Mouse (Mus musculus): ENCODE data around the gene Pkd1. TPM values are rescaled to one million over a fixed set of nuclear protein-coding genes. Genes with fewer than 3 reads are reported as not detected.

The Pkd1 gene
- polyA plus RNA-seq, 1 experiment from 2014 or later, result 37.9 TPM

DNA sequence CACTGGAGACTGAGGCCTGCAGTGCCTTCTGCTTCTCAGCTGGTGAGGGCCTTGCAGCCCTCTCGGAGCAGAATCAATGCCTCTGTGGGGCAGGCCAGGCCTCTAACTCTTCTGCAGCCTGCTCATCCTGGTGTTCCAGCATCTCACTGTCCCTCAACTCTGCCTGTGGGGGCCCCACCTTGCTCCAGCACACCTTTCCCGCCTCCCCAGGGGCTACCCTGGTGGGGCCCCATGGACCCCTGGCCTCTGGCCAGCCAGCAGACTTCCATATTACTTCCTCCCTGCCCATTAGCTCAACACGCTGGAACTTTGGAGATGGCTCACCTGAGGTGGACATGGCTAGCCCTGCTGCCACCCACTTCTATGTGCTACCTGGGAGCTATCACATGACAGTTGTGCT lies 15.5 kb downstream of the Pkd1 start:
- H3K27ac ChIP-seq (replicated peaks; ENCODE audit: low read depth, low read length), result no peak overlapping the region
- H3K9ac ChIP-seq (ENCODE audit: low read depth, low read length), result no peak overlapping the region
- H3K27me3 ChIP-seq (replicated peaks; ENCODE audit: control insufficient read depth, insufficient read depth, low read length), result no peaks in the 10 kb centered on the region
- H3K4me2 ChIP-seq (ENCODE audit: low read depth, low read length), result no peak overlapping the region
- no peak overlapping the region for H3K4me3 ChIP-seq (ENCODE audit: low read depth, low read length)
- WGBS, result 79% methylated on average over 3 of the region's 3 CpGs
- ATAC-seq (ENCODE audit: low read depth) (no peak), DNase-seq (ENCODE audit: low spot score) (no peak)
- H3K4me1 ChIP-seq (ENCODE audit: control insufficient read depth, insufficient read depth, low read length), result peaks cover 8% of the 10 kb centered on the region; the same call in 1 of the 2 replicates
- no peaks in the 10 kb centered on the region for H3K9me3 ChIP-seq (ENCODE audit: control insufficient read depth, low read length)
- H3K36me3 ChIP-seq (ENCODE audit: control insufficient read depth, insufficient read depth, low read length), result peaks cover 51% of the 10 kb centered on the region

DNA sequence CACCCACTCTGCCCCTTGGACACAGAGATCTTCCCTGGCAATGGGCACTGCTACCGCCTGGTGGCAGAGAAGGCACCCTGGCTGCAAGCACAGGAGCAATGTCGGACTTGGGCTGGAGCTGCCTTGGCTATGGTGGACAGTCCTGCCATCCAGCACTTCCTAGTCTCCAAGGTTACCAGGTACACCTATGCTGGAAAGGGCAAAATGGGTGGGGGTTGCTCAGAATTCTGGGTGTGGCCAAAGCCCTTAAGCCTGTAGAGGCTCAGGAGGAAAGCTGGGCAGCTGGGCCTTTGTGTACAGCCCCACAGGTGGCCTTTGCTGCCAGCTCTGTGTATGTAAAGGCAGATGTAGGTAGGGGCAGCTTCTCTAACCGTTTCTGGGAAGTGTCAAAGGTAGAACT lies 16.2 kb downstream of the Pkd1 start:
- Histone ChIP-seq H3K36me3 (ENCODE audit: control insufficient read depth, insufficient read depth, low read length) (peaks cover 57% of the 10 kb centered on the region), H3K27me3 (replicated peaks; ENCODE audit: control insufficient read depth, insufficient read depth, low read length) (no peaks in the 10 kb centered on the region), H3K27ac (replicated peaks; ENCODE audit: low read depth, low read length) (no peak overlapping the region), H3K9ac (ENCODE audit: low read depth, low read length) (no peak overlapping the region), H3K4me3 (ENCODE audit: low read depth, low read length) (no peak overlapping the region), H3K4me2 (ENCODE audit: low read depth, low read length) (no peak overlapping the region), H3K4me1 (ENCODE audit: control insufficient read depth, insufficient read depth, low read length) (peaks cover 8% of the 10 kb centered on the region; the same call in 1 of the 2 replicates), H3K9me3 (ENCODE audit: control insufficient read depth, low read length) (no peaks in the 10 kb centered on the region)
- 73% methylated on average over 3 of the region's 3 CpGs for WGBS
- ATAC-seq (ENCODE audit: low read depth), result peak; percentile 28; the same call in 1 of the 2 replicates
- DNase-seq (ENCODE audit: low spot score), result no peak

- Histone ChIP-seq H3K4me3 (ENCODE audit: low read depth, low read length) (no peak overlapping the region), H3K27ac (replicated peaks; ENCODE audit: low read depth, low read length) (no peak overlapping the region), H3K9ac (ENCODE audit: low read depth, low read length) (peak overlapping the region; percentile 31; the same call in 1 of the 2 replicates), H3K4me2 (ENCODE audit: low read depth, low read length) (no peak overlapping the region), H3K4me1 (ENCODE audit: control insufficient read depth, insufficient read depth, low read length) (peaks cover 8% of the 10 kb centered on the region; the same call in 1 of the 2 replicates), H3K9me3 (ENCODE audit: control insufficient read depth, low read length) (no peaks in the 10 kb centered on the region), H3K27me3 (replicated peaks; ENCODE audit: control insufficient read depth, insufficient read depth, low read length) (no peaks in the 10 kb centered on the region), H3K36me3 (ENCODE audit: control insufficient read depth, insufficient read depth, low read length) (peaks cover 70% of the 10 kb centered on the region)
- WGBS, result 66% methylated on average over 8 of the region's 8 CpGs
- peak; percentile 64 for ATAC-seq (ENCODE audit: low read depth)
- peak; percentile 64 for DNase-seq (ENCODE audit: low spot score)
These were observed 17.6 kb downstream of the Pkd1 start for GRCm38 (mm10) chr17:24567034-24567779.

DNA sequence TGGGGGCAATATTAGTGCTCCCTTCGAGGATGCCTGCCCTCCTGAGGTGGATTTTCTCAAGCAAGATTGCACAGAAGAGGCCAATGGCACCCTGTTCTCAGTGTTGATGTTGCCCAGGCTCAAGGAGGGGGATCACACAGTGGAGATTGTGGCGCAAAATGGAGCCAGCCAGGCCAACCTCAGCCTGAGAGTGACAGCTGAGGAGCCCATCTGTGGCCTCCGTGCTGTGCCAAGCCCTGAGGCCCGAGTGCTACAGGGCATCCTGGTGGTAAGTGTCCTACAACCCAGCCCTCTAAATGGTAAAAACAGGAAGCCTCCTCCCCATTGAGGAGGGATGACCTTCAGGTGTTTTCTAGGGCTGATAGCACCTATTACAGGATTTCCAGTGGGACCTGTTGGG lies 20.2 kb downstream of the Pkd1 start:
- Histone ChIP-seq H3K4me2 (ENCODE audit: low read depth, low read length) (no peak overlapping the region), H3K27ac (replicated peaks; ENCODE audit: low read depth, low read length) (no peak overlapping the region), H3K9me3 (ENCODE audit: control insufficient read depth, low read length) (no peaks in the 10 kb centered on the region), H3K4me1 (ENCODE audit: control insufficient read depth, insufficient read depth, low read length) (peaks cover 8% of the 10 kb centered on the region; the same call in 1 of the 2 replicates), H3K27me3 (replicated peaks; ENCODE audit: control insufficient read depth, insufficient read depth, low read length) (no peaks in the 10 kb centered on the region), H3K9ac (ENCODE audit: low read depth, low read length) (no peak overlapping the region), H3K4me3 (ENCODE audit: low read depth, low read length) (no peak overlapping the region), H3K36me3 (ENCODE audit: control insufficient read depth, insufficient read depth, low read length) (peaks cover 94% of the 10 kb centered on the region)
- 94% methylated on average over 4 of the region's 4 CpGs for WGBS
- no peak for DNase-seq (ENCODE audit: low spot score)
- no peak for ATAC-seq (ENCODE audit: low read depth)

- H3K27ac ChIP-seq (replicated peaks; ENCODE audit: low read depth, low read length), result no peak overlapping the region
- no peaks in the 10 kb centered on the region for H3K27me3 ChIP-seq (replicated peaks; ENCODE audit: control insufficient read depth, insufficient read depth, low read length)
- no peak overlapping the region for H3K4me2 ChIP-seq (ENCODE audit: low read depth, low read length)
- no peak for DNase-seq (ENCODE audit: low spot score)
- no peak overlapping the region for H3K9ac ChIP-seq (ENCODE audit: low read depth, low read length)
- ATAC-seq (ENCODE audit: low read depth), result no peak
- H3K4me3 ChIP-seq (ENCODE audit: low read depth, low read length), result no peak overlapping the region
- no peaks in the 10 kb centered on the region for H3K9me3 ChIP-seq (ENCODE audit: control insufficient read depth, low read length)
- 94% methylated on average over 12 of the region's 12 CpGs for WGBS
- H3K36me3 ChIP-seq (ENCODE audit: control insufficient read depth, insufficient read depth, low read length), result peaks cover 96% of the 10 kb centered on the region
- H3K4me1 ChIP-seq (ENCODE audit: control insufficient read depth, insufficient read depth, low read length), result no peaks in the 10 kb centered on the region
These were observed 23.1 kb downstream of the Pkd1 start for GRCm38 (mm10) chr17:24572651-24573245.

DNA sequence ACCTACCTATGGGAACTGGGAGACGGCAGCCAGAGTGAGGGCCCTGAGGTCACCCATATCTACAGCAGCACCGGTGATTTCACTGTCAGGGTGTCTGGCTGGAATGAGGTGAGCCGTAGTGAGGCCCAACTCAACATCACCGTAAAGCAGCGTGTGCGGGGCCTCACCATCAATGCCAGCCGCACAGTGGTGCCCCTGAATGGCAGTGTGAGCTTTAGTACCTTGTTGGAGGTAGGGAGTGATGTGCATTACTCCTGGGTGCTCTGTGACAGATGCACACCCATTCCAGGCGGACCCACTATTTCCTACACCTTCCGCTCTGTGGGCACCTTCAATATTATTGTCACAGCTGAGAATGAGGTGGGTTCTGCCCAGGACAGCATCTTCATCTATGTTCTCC lies 24.2 kb downstream of the Pkd1 start:
- H3K4me1 ChIP-seq (ENCODE audit: control insufficient read depth, insufficient read depth, low read length), result no peaks in the 10 kb centered on the region
- peaks cover 96% of the 10 kb centered on the region for H3K36me3 ChIP-seq (ENCODE audit: control insufficient read depth, insufficient read depth, low read length)
- WGBS, result 94% methylated on average over 9 of the region's 9 CpGs
- H3K9me3 ChIP-seq (ENCODE audit: control insufficient read depth, low read length), result no peaks in the 10 kb centered on the region
- H3K4me2 ChIP-seq (ENCODE audit: low read depth, low read length), result no peak overlapping the region
- H3K9ac ChIP-seq (ENCODE audit: low read depth, low read length), result no peak overlapping the region
- H3K27ac ChIP-seq (replicated peaks; ENCODE audit: low read depth, low read length), result no peak overlapping the region
- DNase-seq (ENCODE audit: low spot score) (no peak), ATAC-seq (ENCODE audit: low read depth) (no peak)
- no peaks in the 10 kb centered on the region for H3K27me3 ChIP-seq (replicated peaks; ENCODE audit: control insufficient read depth, insufficient read depth, low read length)
- no peak overlapping the region for H3K4me3 ChIP-seq (ENCODE audit: low read depth, low read length)

DNA sequence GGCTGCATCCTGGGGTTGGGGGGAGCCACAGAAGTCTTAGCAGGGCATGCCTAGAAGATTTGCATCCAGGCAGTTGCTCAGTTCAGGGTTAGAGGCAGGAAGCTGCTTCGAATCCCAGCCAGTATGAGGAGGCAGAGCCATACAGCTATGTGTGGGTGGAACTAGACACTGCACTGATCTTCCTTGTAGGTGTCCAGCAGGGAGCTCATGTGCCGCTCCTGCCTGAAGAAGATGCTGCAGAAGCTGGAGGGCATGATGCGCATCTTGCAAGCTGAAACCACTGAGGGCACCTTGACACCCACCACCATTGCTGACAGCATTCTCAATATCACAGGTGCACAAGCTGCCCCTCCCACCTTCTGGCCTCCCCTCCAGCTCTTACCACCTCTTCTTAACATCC lies 29.9 kb downstream of the Pkd1 start:
- H3K36me3 ChIP-seq (ENCODE audit: control insufficient read depth, insufficient read depth, low read length), result peaks cover 89% of the 10 kb centered on the region
- ATAC-seq (ENCODE audit: low read depth) (no peak), DNase-seq (ENCODE audit: low spot score) (no peak)
- no peak overlapping the region for H3K9ac ChIP-seq (ENCODE audit: low read depth, low read length)
- no peaks in the 10 kb centered on the region for H3K27me3 ChIP-seq (replicated peaks; ENCODE audit: control insufficient read depth, insufficient read depth, low read length)
- no peaks in the 10 kb centered on the region for H3K4me1 ChIP-seq (ENCODE audit: control insufficient read depth, insufficient read depth, low read length)
- H3K27ac ChIP-seq (replicated peaks; ENCODE audit: low read depth, low read length), result no peak overlapping the region
- 91% methylated on average over 3 of the region's 3 CpGs for WGBS
- H3K9me3 ChIP-seq (ENCODE audit: control insufficient read depth, low read length), result no peaks in the 10 kb centered on the region
- H3K4me2 ChIP-seq (ENCODE audit: low read depth, low read length), result no peak overlapping the region
- H3K4me3 ChIP-seq (ENCODE audit: low read depth, low read length), result no peak overlapping the region

DNA sequence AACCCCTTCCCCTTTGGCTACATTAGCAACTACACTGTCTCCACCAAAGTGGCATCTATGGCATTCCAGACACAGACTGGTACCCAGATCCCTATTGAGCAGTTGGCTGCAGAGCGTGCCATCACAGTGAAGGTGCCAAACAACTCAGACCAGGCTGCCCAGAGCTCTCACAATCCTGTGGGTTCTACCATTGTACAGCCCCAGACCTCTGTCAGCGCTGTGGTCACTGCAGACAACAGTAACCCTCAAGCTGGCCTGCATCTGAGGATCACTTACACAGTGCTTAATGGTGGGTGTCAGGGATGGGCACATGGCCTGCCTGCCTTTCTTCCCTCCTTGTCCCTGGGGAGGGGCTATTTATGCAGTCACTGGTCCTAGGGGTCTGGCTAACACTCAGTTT lies 30.7 kb downstream of the Pkd1 start:
- no peak overlapping the region for H3K9ac ChIP-seq (ENCODE audit: low read depth, low read length)
- H3K4me2 ChIP-seq (ENCODE audit: low read depth, low read length), result no peak overlapping the region
- no peaks in the 10 kb centered on the region for H3K27me3 ChIP-seq (replicated peaks; ENCODE audit: control insufficient read depth, insufficient read depth, low read length)
- no peaks in the 10 kb centered on the region for H3K4me1 ChIP-seq (ENCODE audit: control insufficient read depth, insufficient read depth, low read length)
- DNase-seq (ENCODE audit: low spot score), result no peak
- no peak overlapping the region for H3K27ac ChIP-seq (replicated peaks; ENCODE audit: low read depth, low read length)
- ATAC-seq (ENCODE audit: low read depth), result no peak
- H3K4me3 ChIP-seq (ENCODE audit: low read depth, low read length), result no peak overlapping the region
- 100% methylated on average over 2 of the region's 2 CpGs for WGBS
- peaks cover 88% of the 10 kb centered on the region for H3K36me3 ChIP-seq (ENCODE audit: control insufficient read depth, insufficient read depth, low read length)
- no peaks in the 10 kb centered on the region for H3K9me3 ChIP-seq (ENCODE audit: control insufficient read depth, low read length)
